Mouse (Mus musculus) liver, embryonic 14.5 days (tissue): Measurements from ENCODE around the gene Sgk1. TPM values are rescaled to one million over a fixed set of nuclear protein-coding genes. Genes with fewer than 3 reads are reported as not detected.

ENCODE experiments used
- ATAC-seq: fragments of 200-750 bp; cut with Nextera tagmentation; 2 replicates; pipeline ENCODE4 v1.8.0; 2017; ENCODE audit warnings: moderate number of reproducible peaks, mild to moderate bottlenecking, moderate library complexity; ENCODE audit not compliant: insufficient read depth
- DNase-seq, 3 experiments: peaks; one replicate each; pipeline ENCODE4 v3.0.0-alpha.2; 2012 to 2013; ENCODE audit warnings: low read depth in 3 of 3, low spot score in 3 of 3
- H3K27ac ChIP-seq: fragments of 300-500 bp; sonication (generic); 2 replicates; pipeline ENCODE4 v1.5.1; 2014; ENCODE audit warnings: moderate library complexity, mild to moderate bottlenecking, control low read depth, inconsistent platforms
- H3K27me3 ChIP-seq: fragments of 300-500 bp; sonication (generic); 2 replicates; pipeline ENCODE4 v1.6.1; 2014; ENCODE audit warnings: mild to moderate bottlenecking, low read length, moderate library complexity; ENCODE audit not compliant: control insufficient read depth, insufficient read depth
- H3K36me3 ChIP-seq: fragments of 300-500 bp; sonication (generic); replicated peaks from 2 replicates; pipeline ENCODE4 v1.6.1; 2014; ENCODE audit warnings: low read depth; ENCODE audit not compliant: control insufficient read depth, insufficient read depth
- H3K4me1 ChIP-seq, 2 experiments: fragments of 200-500 bp in 1 of 2; fragments of 300-500 bp in 1 of 2; sonication (generic) in 1 of 2; replicated peaks; 2 replicates each; pipeline ENCODE4 v1.6.1; 2012 to 2014; ENCODE audit warnings: antibody characterized with exemption in 1 of 2, inconsistent platforms in 1 of 2, low read length in 1 of 2; ENCODE audit not compliant: control insufficient read depth in 2 of 2, insufficient read depth in 2 of 2
- H3K4me2 ChIP-seq: fragments of 300-500 bp; sonication (generic); 2 replicates; pipeline ENCODE4 v1.6.1; 2014; ENCODE audit warnings: low read depth, mild to moderate bottlenecking, control low read depth, moderate library complexity
- H3K4me3 ChIP-seq, 2 experiments: fragments of 200-500 bp in 1 of 2; fragments of 300-500 bp in 1 of 2; sonication (generic) in 1 of 2; 2 replicates each; pipeline ENCODE4 v1.5.1; 2012 to 2014; ENCODE audit warnings: low read depth in 2 of 2, low read length in 2 of 2, mild to moderate bottlenecking in 2 of 2, control low read depth in 1 of 2, inconsistent platforms in 1 of 2, moderate library complexity in 1 of 2; ENCODE audit not compliant: insufficient read depth in 1 of 2
- H3K9ac ChIP-seq: fragments of 300-500 bp; sonication (generic); replicated peaks from 2 replicates; pipeline ENCODE4 v1.6.1; 2014; ENCODE audit warnings: mild to moderate bottlenecking, control low read depth, moderate library complexity
- H3K9me3 ChIP-seq: fragments of 300-500 bp; sonication (generic); 2 replicates; pipeline ENCODE4 v1.6.1; 2016; ENCODE audit warnings: low read length, mixed read lengths; ENCODE audit not compliant: control insufficient read depth
- CTCF ChIP-seq: IDR thresholded peaks from 2 replicates; pipeline ENCODE4 v1.5.1; 2016; ENCODE audit warnings: antibody characterized with exemption, low read depth, control low read depth
- EP300 ChIP-seq: IDR thresholded peaks from 2 replicates; pipeline ENCODE4 v1.6.1; 2016; ENCODE audit warnings: antibody characterized with exemption, low read depth
- WGBS: fragments of 180-500 bp; shearing (Covaris S2); extraction: QIAGEN DNeasy Blood & Tissue Kit; methylation state at CpG from one replicate; pipeline ENCODE4 v1.1.7; 2014; ENCODE audit not compliant: insufficient replicate concordance; 5-methylcytosine and 5-hydroxymethylcytosine counted together
- polyA plus RNA-seq, 2 experiments: library from polyadenylated mRNA; depleted of rRNA in 1 of 2; stranded (reverse) in 1 of 2; unstranded in 1 of 2; fragments of >200 nt; fragmentation: Nextera tagmentation in 1 of 2; extraction: Ambion mirVana in 1 of 2; gene quantifications; 2 replicates each; pipeline versions ENCODE4 v1.2.1 to v1.2.3; 2012 to 2014

The Sgk1 gene
- polyA plus RNA-seq, 2 experiments, result 5.3 to 10.3 TPM

DNA sequence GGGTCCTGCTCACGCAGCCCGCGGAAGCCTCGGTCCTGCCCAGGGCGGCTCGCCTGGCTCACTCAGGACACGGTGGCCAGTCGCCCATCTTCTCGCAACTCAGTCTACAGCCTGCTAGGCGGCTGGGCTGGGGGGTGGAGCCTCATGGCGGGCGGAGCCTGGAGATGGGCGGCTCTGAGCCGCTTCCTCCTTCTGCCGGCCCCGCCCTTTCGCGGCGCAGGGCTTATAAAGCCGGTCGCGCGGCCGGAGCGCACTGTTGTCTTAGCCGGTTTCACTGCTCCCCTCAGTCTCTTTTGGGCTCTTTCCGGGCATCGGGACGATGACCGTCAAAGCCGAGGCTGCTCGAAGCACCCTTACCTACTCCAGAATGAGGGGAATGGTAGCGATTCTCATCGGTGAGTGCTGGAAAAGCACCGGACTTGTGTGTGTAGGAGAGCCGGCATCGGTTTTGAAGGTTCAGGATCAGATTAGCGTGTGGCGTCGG lies 112.5 kb downstream of the Sgk1 start:
- H3K27me3 ChIP-seq, result peaks cover 33% of the 10 kb centered on the region
- no peaks in the 10 kb centered on the region for H3K36me3 ChIP-seq
- H3K9ac ChIP-seq, result peak overlapping the region; percentile 49
- under 1% methylated on average over 38 of the region's 40 CpGs for WGBS
- ATAC-seq (peak; percentile 92), DNase-seq (peak; percentile 74 to 78 (median 76))
- TF ChIP-seq EP300 (no peak), CTCF (peak; percentile 7; the same call in 1 of the 2 replicates)
- no peaks in the 10 kb centered on the region for H3K9me3 ChIP-seq
- no peaks in the 10 kb centered on the region; a peak in 1 of 4 replicates for H3K4me1 ChIP-seq
- peak overlapping the region; percentile 38; the same call in 1 of the 2 replicates for H3K27ac ChIP-seq
- peak overlapping the region; percentile 80 for H3K4me2 ChIP-seq
- peak overlapping the region; percentile 64 to 89 for H3K4me3 ChIP-seq

DNA sequence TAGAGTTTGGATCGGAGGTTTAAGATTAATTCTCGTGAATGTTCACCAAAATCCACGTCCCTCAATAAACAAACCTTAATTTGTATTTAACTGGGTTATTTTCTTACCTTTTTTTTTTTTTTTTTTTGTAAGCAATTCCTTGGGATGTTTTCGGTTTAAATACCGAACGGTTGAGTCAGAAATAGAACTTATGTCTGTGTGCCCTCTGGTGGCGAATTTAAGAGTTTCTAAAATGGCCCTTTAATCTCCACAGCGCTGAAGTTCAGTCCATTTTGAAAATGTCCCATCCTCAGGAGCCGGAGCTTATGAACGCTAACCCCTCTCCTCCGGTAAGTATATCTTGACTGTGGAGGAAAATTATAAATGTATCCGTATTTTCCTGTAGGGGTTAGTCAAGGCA lies 113.2 kb downstream of the Sgk1 start:
- Histone ChIP-seq H3K9me3 (no peaks in the 10 kb centered on the region), H3K4me3 (peak overlapping the region; percentile 64 to 89; a peak in 3 of 4 replicates), H3K27ac (no peak overlapping the region), H3K9ac (peak overlapping the region; percentile 41), H3K27me3 (peaks cover 33% of the 10 kb centered on the region), H3K4me2 (peak overlapping the region; percentile 80), H3K36me3 (no peaks in the 10 kb centered on the region), H3K4me1 (no peaks in the 10 kb centered on the region; a peak in 1 of 4 replicates)
- WGBS, result 9% methylated on average over 12 of the region's 12 CpGs
- TF ChIP-seq EP300, result no peak
- TF ChIP-seq CTCF, result peak; percentile 52; the same call in 1 of the 2 replicates
- DNase-seq (peak; percentile 53 to 58 (median 56)), ATAC-seq (no peak)

DNA sequence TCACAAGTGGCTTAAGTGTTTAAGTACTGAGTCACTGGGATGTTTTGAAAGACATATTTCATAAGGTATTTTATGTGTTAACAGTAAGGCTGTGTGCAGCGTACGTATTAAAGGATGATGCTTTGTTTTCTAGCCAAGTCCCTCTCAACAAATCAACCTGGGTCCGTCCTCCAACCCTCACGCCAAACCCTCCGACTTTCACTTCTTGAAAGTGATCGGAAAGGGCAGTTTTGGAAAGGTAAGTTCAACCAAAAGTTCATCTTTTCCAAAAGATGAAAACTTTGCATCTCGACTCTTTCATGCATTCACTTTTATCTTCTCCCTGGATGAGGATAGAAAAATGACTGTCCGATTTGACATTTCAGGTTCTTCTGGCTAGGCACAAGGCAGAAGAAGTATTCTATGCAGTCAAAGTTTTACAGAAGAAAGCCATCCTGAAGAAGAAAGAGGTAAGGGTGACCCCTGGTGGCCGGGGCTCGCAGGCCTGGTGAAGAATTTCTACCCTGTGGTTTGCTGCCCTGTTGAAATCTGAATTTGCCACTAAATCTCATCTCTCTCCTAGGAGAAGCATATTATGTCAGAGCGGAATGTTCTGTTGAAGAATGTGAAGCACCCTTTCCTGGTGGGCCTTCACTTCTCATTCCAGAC lies 113.8 kb downstream of the Sgk1 start:
- H3K9me3 ChIP-seq, result no peaks in the 10 kb centered on the region
- DNase-seq (no peak), ATAC-seq (no peak)
- no peaks in the 10 kb centered on the region for H3K36me3 ChIP-seq
- TF ChIP-seq CTCF, result peak; percentile 72
- TF ChIP-seq EP300, result no peak
- H3K27ac ChIP-seq, result no peak overlapping the region
- peaks cover 33% of the 10 kb centered on the region for H3K27me3 ChIP-seq
- H3K4me1 ChIP-seq, result no peaks in the 10 kb centered on the region; a peak in 1 of 4 replicates
- peak overlapping the region; percentile 80 for H3K4me2 ChIP-seq
- H3K9ac ChIP-seq, result no peak overlapping the region
- H3K4me3 ChIP-seq, result peak overlapping the region; percentile 4 to 64; a peak in 2 of 4 replicates
- 44% methylated on average over 11 of the region's 11 CpGs for WGBS

DNA sequence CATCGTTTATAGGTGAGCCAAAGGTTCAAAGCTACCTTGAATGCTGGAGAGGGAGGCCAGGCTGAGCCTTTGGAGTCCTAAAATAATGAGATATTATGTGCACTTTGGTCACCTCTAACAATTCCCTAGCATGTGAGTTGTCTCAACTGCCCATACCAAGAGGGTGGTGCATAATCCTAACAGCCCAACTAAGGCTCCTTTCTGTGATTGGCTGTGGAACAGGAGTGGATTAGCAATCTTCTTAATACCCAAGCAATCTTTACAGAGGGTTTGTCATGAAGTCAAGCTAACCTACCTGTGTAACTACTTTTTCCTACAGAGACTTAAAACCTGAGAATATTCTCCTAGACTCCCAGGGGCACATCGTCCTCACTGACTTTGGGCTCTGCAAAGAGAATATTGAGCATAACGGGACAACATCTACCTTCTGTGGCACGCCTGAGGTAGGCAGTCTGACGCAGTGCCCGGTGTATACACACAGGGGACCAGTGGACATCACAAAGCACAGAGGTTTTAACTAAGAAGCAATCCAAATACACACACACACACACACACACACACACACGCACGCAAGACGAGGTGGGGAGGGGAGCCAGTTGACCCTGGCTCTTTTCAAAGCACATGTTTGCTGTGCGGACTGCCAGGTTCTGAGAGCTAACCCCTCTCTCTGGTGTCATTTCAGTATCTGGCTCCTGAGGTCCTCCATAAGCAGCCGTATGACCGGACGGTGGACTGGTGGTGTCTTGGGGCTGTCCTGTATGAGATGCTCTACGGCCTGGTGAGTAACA lies 114.9 kb downstream of the Sgk1 start:
- Histone ChIP-seq H3K27ac (no peak overlapping the region), H3K4me3 (no peak overlapping the region), H3K9me3 (no peaks in the 10 kb centered on the region), H3K4me2 (no peak overlapping the region), H3K27me3 (peaks cover 25% of the 10 kb centered on the region), H3K4me1 (no peaks in the 10 kb centered on the region; a peak in 1 of 4 replicates), H3K36me3 (no peaks in the 10 kb centered on the region), H3K9ac (no peak overlapping the region)
- DNase-seq (no peak), ATAC-seq (no peak)
- TF ChIP-seq EP300, result no peak
- 75% methylated on average over 14 of the region's 14 CpGs for WGBS

- DNase-seq (no peak), ATAC-seq (no peak)
- no peak overlapping the region for H3K4me3 ChIP-seq
- H3K4me2 ChIP-seq, result no peak overlapping the region
- no peaks in the 10 kb centered on the region for H3K9me3 ChIP-seq
- no peaks in the 10 kb centered on the region for H3K36me3 ChIP-seq
- WGBS, result 82% methylated on average over 12 of the region's 12 CpGs
- TF ChIP-seq CTCF, result no peak
- no peak for TF ChIP-seq EP300
- no peak overlapping the region for H3K9ac ChIP-seq
- no peaks in the 10 kb centered on the region; a peak in 1 of 4 replicates for H3K4me1 ChIP-seq
- no peak overlapping the region for H3K27ac ChIP-seq
- peaks cover 16% of the 10 kb centered on the region for H3K27me3 ChIP-seq
Measured at GRCm38 (mm10) chr10:21997550-21998204, 115.7 kb downstream of the Sgk1 start.
